Mouse (Mus musculus): ENCODE measurements around the gene Gm11756.
"Not testable (repeated sequence)": the region's sequence is repeated elsewhere in the genome, so short reads cannot be mapped to it uniquely, and the experiment has no call there.

Gene Gm11756

DNA sequence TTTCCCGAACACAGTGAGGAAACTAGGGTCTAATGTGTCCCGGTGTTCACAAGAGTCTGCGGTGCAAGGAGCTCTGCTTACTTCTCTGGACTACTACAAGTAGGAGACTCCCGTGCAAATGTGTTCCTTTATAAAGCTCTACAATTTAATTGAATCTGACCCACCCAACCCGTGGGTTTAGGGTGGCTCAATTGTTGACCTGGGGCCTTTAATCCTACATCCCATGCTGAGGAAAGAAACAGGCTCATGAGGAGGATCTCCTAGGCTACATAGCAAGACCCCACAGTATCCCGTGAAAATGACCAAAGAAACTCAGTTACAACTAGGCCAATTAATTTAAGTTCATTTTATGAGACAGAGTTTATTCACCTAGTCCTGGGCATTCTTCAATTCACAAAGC, at the start of gene Gm11756:
Gene Gm11756 (minus strand): TSS at position 101 of the 400 bp plus-strand sequence.
- not testable (repeated sequence) for DNase-seq (ENCODE audit: low read depth)

DNA sequence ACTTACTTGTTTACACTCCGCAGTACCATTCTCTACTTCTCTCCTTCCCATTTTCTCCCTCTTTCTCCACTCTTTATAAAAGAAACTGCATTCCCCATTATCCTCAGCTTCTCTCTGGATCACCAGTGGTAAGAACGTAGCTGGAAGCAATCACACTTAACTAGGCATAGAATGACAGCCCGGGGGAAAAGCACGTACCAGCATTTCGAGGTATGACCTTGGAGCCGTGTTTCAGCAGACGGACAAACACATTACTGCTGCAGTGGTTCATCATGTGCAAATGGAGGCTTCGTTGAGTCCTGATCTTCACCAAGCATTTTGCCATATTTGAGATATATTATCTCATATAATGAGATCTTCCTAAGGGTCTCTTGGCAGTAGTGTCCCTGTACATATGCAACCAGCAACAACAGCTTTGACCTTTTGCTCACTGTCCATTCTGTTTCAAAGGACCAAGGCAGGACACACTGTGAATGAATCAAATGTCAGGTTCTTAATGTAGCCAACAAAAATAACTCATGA, 29.9 kb upstream of the Gm11756 start, which contains the start of gene 2310002L09Rik:
Gene 2310002L09Rik (minus strand): TSS at position 472 of the 522 bp plus-strand sequence.
- no peak for DNase-seq (ENCODE audit: low read depth)

DNA sequence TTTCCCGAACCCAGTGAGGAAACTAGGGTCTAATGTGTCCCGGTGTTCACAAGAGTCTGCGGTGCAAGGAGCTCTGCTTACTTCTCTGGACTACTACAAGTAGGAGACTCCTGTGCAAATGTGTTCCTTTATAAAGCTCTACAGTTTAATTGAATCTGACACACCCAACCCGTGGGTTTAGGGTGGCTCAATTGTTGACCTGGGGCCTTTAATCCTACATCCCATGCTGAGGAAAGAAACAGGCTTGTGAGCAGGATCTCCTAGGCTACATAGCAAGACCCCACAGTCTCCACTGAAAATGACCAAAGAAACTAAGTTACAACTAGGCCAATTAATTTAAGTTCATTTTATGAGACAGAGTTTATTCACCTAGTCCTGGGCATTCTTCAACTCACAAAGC, 14.7 kb downstream of the Gm11756 start, which contains the start of gene Gm13871:
Gene Gm13871 (minus strand): TSS at position 101 of the 400 bp plus-strand sequence.
- DNase-seq (ENCODE audit: low read depth): not testable (repeated sequence)

DNA sequence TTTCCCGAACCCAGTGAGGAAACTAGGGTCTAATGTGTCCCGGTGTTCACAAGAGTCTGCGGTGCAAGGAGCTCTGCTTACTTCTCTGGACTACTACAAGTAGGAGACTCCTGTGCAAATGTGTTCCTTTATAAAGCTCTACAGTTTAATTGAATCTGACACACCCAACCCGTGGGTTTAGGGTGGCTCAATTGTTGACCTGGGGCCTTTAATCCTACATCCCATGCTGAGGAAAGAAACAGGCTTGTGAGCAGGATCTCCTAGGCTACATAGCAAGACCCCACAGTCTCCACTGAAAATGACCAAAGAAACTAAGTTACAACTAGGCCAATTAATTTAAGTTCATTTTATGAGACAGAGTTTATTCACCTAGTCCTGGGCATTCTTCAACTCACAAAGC, 29.5 kb downstream of the Gm11756 start, which contains the start of gene Gm11757:
Gene Gm11757 (minus strand): TSS at position 101 of the 400 bp plus-strand sequence.
- not testable (repeated sequence) for DNase-seq (ENCODE audit: low read depth)

DNA sequence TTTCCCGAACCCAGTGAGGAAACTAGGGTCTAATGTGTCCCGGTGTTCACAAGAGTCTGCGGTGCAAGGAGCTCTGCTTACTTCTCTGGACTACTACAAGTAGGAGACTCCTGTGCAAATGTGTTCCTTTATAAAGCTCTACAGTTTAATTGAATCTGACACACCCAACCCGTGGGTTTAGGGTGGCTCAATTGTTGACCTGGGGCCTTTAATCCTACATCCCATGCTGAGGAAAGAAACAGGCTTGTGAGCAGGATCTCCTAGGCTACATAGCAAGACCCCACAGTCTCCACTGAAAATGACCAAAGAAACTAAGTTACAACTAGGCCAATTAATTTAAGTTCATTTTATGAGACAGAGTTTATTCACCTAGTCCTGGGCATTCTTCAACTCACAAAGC, 44.4 kb downstream of the Gm11756 start, which contains the start of gene Gm11758:
Gene Gm11758 (minus strand): TSS at position 101 of the 400 bp plus-strand sequence.
- DNase-seq (ENCODE audit: low read depth): not testable (repeated sequence)

Data from 416B (cell line).